Mouse (Mus musculus) neural tube, embryonic 11.5 days (tissue): ENCODE measurements at regions not wholly inside any gene's neighbourhood (a gene's known extent, or its start where the extent isn't known, plus 50 kb on each side); places are given as distances from the start of the nearest gene placed in this dataset.
A peak's percentile ranks its signal among the peaks of the same experiment; 100 is the strongest.

Source experiments
- ATAC-seq: fragments of 200-750 bp; cut with Nextera tagmentation; 2 replicates; pipeline ENCODE4 v1.8.0; 2017; ENCODE audit warnings: moderate number of reproducible peaks, mild to moderate bottlenecking, moderate TSS enrichment, moderate library complexity; ENCODE audit not compliant: insufficient read depth, low FRiP score, low TSS enrichment
- DNase-seq: peaks from one replicate; pipeline ENCODE4 v3.0.0-alpha.2; 2015; ENCODE audit warnings: low spot score
- H3K27ac ChIP-seq: fragments of 300-500 bp; sonication (generic); 2 replicates; pipeline ENCODE4 v1.5.1; 2014; ENCODE audit warnings: low read depth, mild to moderate bottlenecking, low read length
- H3K27me3 ChIP-seq: fragments of 300-500 bp; sonication (generic); 2 replicates; pipeline ENCODE4 v1.6.1; 2014; ENCODE audit warnings: mild to moderate bottlenecking, low read length, mixed read lengths; ENCODE audit not compliant: control insufficient read depth, insufficient read depth
- H3K36me3 ChIP-seq: fragments of 300-500 bp; sonication (generic); 2 replicates; pipeline ENCODE4 v1.6.1; 2014; ENCODE audit warnings: mild to moderate bottlenecking, low read length, moderate library complexity, mixed read lengths; ENCODE audit not compliant: control insufficient read depth, insufficient read depth
- H3K4me1 ChIP-seq: fragments of 300-500 bp; sonication (generic); 2 replicates; pipeline ENCODE4 v1.6.1; 2014; ENCODE audit warnings: low read length, mixed read lengths; ENCODE audit not compliant: control insufficient read depth, insufficient read depth
- H3K4me2 ChIP-seq: fragments of 300-500 bp; sonication (generic); 2 replicates; pipeline ENCODE4 v1.6.1; 2014; ENCODE audit warnings: low read depth, mild to moderate bottlenecking, moderate library complexity
- H3K4me3 ChIP-seq: fragments of 300-500 bp; sonication (generic); 2 replicates; pipeline ENCODE4 v1.5.1; 2014; ENCODE audit warnings: low read depth, low read length
- H3K9ac ChIP-seq: fragments of 300-500 bp; sonication (generic); 2 replicates; pipeline ENCODE4 v1.6.1; 2014; ENCODE audit warnings: mild to moderate bottlenecking, low read length
- H3K9me3 ChIP-seq: fragments of 300-500 bp; sonication (generic); 2 replicates; pipeline ENCODE4 v1.6.1; 2016; ENCODE audit warnings: low read length; ENCODE audit not compliant: control insufficient read depth
- WGBS: fragments of 180-500 bp; shearing (Covaris S2); extraction: QIAGEN DNeasy Blood & Tissue Kit; methylation state at CpG from one replicate; pipeline ENCODE4 v1.1.7; 2014; 5-methylcytosine and 5-hydroxymethylcytosine counted together

GRCm38 (mm10) chr16:3231566-3231965, 359.3 kb upstream of the Olfr161 start:
- H3K4me1 ChIP-seq = no peaks in the 10 kb centered on the region
- ATAC-seq = peak; percentile 53
- H3K9me3 ChIP-seq = peaks cover 50% of the 10 kb centered on the region
- H3K4me3 ChIP-seq = no peak overlapping the region
- no peak overlapping the region for H3K9ac ChIP-seq
- H3K27ac ChIP-seq = no peak overlapping the region
- peaks cover 6% of the 10 kb centered on the region; the same call in 1 of the 2 replicates for H3K36me3 ChIP-seq
- no peak for DNase-seq
- no peak overlapping the region for H3K4me2 ChIP-seq
- WGBS = 71% methylated on average over 3 of the region's 3 CpGs
- H3K27me3 ChIP-seq = no peaks in the 10 kb centered on the region

DNA sequence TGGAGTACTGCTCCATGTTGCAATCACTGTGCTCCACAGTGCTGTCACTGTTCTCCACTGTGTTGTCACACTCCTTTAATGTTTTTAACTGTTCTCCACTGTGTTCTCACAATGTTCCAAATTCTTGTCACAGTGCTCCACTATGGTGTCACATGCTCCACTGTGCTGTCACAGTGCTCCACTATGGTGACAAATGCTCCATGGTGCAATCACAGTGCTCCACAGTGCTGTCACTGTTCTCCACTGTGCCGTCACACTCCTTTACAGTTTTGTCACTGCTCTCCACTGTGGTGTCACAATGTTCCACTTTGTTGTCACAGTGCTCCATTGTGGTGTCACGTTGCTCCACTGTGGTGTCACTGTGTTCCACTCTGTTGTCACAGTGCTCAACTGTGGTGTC, 358.2 kb upstream of the Olfr161 start:
- peaks cover 6% of the 10 kb centered on the region; the same call in 1 of the 2 replicates for H3K36me3 ChIP-seq
- ATAC-seq (peak; percentile 25), DNase-seq (no peak)
- H3K4me2 ChIP-seq = no peak overlapping the region
- H3K27me3 ChIP-seq = no peaks in the 10 kb centered on the region
- H3K9me3 ChIP-seq = peaks cover 54% of the 10 kb centered on the region
- no peaks in the 10 kb centered on the region for H3K4me1 ChIP-seq
- H3K4me3 ChIP-seq = no peak overlapping the region
- 59% methylated on average over 2 of the region's 2 CpGs for WGBS
- H3K27ac ChIP-seq = no peak overlapping the region
- no peak overlapping the region for H3K9ac ChIP-seq

DNA sequence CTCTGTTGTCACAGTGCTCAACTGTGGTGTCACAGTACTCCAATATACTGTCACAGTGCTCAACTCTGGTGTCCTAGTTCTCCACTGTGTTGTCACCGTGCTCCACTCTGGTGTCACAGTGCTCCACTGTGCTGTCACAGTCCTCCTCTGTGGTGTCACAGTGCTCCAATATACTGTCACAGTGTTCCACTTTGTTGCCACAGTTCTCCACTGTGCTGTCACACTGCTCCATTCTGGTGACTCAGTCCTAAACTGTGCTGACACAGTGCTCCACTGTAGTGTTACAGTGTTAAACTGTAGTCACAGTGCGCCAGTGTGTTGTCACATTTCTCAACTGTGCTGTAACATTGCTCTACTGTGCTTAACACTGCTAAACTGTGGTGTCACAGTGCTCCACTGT, 356.8 kb upstream of the Olfr161 start:
- Histone ChIP-seq H3K9ac (no peak overlapping the region), H3K4me3 (no peak overlapping the region), H3K27me3 (no peaks in the 10 kb centered on the region), H3K27ac (no peak overlapping the region), H3K9me3 (peaks cover 64% of the 10 kb centered on the region), H3K36me3 (peaks cover 6% of the 10 kb centered on the region; the same call in 1 of the 2 replicates), H3K4me1 (no peaks in the 10 kb centered on the region), H3K4me2 (no peak overlapping the region)
- 47% methylated on average over 2 of the region's 2 CpGs for WGBS
- DNase-seq (no peak), ATAC-seq (peak; percentile 13; the same call in 1 of the 2 replicates)

DNA sequence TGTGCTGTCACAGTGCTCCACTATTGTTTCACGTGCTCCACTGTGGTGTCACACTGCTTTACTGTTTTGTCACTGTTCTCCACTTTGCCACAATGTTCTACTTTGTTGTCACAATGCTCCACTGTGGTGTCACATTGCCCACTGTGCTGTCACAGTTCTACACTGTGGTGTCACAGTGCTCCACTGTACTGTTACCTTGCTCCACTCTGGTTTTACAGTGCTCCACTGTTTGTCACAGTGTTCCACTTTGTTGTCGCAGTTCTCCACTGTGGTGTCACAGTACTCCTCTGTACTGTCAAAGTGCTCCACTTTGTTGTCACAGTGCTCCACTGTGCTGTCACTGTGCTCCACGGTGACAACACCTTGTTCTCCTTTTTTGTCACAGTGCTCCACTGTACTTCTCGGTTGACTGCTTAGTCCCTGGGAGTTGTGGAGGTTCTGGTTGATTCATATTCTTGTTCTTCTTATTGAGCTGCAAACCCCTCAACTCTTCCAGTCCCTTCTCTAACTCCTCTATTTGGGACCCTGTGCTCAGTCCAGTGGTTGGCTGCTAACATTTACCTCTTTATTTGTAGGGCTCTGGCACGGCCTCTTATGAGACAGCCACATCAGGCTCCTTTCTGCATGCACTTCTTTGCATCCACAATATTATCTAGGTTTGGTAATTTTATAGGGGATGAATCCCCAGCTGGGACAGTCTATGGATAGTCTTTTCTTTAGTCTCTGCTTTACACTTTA, 349.7 kb upstream of the Olfr161 start:
- Histone ChIP-seq H3K4me1 (no peaks in the 10 kb centered on the region), H3K27me3 (no peaks in the 10 kb centered on the region), H3K4me3 (no peak overlapping the region), H3K36me3 (no peaks in the 10 kb centered on the region; the same call in 1 of the 2 replicates), H3K4me2 (no peak overlapping the region), H3K27ac (no peak overlapping the region), H3K9ac (no peak overlapping the region), H3K9me3 (peaks cover 48% of the 10 kb centered on the region)
- ATAC-seq = no peak
- 76% methylated on average over 5 of the region's 5 CpGs for WGBS
- no peak for DNase-seq

- ATAC-seq = no peak
- Histone ChIP-seq H3K4me3 (no peak overlapping the region), H3K27ac (no peak overlapping the region), H3K27me3 (no peaks in the 10 kb centered on the region), H3K4me2 (no peak overlapping the region), H3K4me1 (no peaks in the 10 kb centered on the region), H3K9ac (no peak overlapping the region), H3K9me3 (peaks cover 45% of the 10 kb centered on the region), H3K36me3 (no peaks in the 10 kb centered on the region; the same call in 1 of the 2 replicates)
- WGBS = 69% methylated on average over 1 of the region's 1 CpGs
- DNase-seq = no peak
Observed at GRCm38 (mm10) chr16:3241939-3242338, 348.9 kb upstream of the Olfr161 start.

- no peaks in the 10 kb centered on the region; the same call in 1 of the 2 replicates for H3K36me3 ChIP-seq
- H3K9ac ChIP-seq = no peak overlapping the region
- no peak overlapping the region for H3K27ac ChIP-seq
- H3K9me3 ChIP-seq = peaks cover 17% of the 10 kb centered on the region
- no peaks in the 10 kb centered on the region for H3K4me1 ChIP-seq
- no peaks in the 10 kb centered on the region for H3K27me3 ChIP-seq
- ATAC-seq (no peak), DNase-seq (no peak)
- H3K4me3 ChIP-seq = no peak overlapping the region
- no peak overlapping the region for H3K4me2 ChIP-seq
Observed at GRCm38 (mm10) chr16:3246422-3246821, 344.4 kb upstream of the Olfr161 start.

DNA sequence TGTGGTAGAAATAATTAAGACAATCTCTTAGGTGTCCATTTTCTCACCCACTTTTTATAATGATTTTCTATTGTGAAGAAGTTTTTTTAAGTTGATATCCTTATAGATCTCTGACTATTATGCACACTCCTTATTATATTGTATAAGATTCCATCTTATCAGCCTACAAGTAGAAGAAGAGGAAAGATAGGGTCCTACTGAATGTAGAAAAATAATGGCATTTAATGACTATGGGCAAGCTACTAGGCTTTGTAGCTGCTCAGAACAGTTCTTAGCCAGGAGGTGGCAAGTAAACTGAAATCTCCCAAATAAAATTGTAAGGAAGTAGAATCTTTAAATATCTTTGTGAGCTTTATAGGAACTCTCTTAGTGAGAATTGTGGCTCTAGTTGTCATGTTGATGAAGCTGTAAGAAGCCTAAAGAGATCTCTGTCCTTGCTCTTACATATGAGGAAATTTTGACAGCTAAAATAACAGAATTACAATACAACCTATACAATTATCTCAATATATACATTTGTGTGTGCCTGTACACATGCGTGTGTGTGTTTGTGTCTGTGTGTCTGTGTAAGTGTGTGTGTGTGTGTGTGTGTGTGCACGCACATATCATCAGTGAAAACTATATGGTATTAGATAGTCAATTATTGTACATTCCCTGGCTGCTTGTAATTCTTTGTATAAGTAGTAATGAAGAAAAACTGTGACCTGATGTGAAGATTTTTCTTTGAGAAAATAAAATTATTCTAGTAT, 343.7 kb upstream of the Olfr161 start:
- Histone ChIP-seq H3K27me3 (no peaks in the 10 kb centered on the region), H3K9ac (no peak overlapping the region), H3K4me1 (no peaks in the 10 kb centered on the region), H3K27ac (no peak overlapping the region), H3K4me2 (no peak overlapping the region), H3K36me3 (no peaks in the 10 kb centered on the region), H3K9me3 (peaks cover 12% of the 10 kb centered on the region), H3K4me3 (no peak overlapping the region)
- DNase-seq = no peak
- 44% methylated on average over 2 of the region's 2 CpGs for WGBS
- peak; percentile 8; the same call in 1 of the 2 replicates for ATAC-seq

GRCm38 (mm10) chr16:3247755-3248110, 343.1 kb upstream of the Olfr161 start:
- no peak for DNase-seq
- no peak overlapping the region for H3K4me2 ChIP-seq
- H3K27ac ChIP-seq = no peak overlapping the region
- H3K27me3 ChIP-seq = no peaks in the 10 kb centered on the region
- no peak overlapping the region for H3K4me3 ChIP-seq
- H3K36me3 ChIP-seq = no peaks in the 10 kb centered on the region
- no peak overlapping the region for H3K9ac ChIP-seq
- peak; percentile 6; the same call in 1 of the 2 replicates for ATAC-seq
- 54% methylated on average over 2 of the region's 2 CpGs for WGBS
- H3K9me3 ChIP-seq = peaks cover 10% of the 10 kb centered on the region
- no peaks in the 10 kb centered on the region for H3K4me1 ChIP-seq

GRCm38 (mm10) chr16:3253885-3254284, 337.0 kb upstream of the Olfr161 start:
- no peak overlapping the region for H3K4me2 ChIP-seq
- peaks cover 13% of the 10 kb centered on the region for H3K9me3 ChIP-seq
- no peaks in the 10 kb centered on the region for H3K27me3 ChIP-seq
- no peak for DNase-seq
- H3K4me1 ChIP-seq = no peaks in the 10 kb centered on the region
- H3K4me3 ChIP-seq = no peak overlapping the region
- H3K36me3 ChIP-seq = no peaks in the 10 kb centered on the region
- 0 out of 2 replicates have a peak, but pooled peaks have one; percentile 17 for ATAC-seq
- 41% methylated on average over 1 of the region's 1 CpGs for WGBS
- no peak overlapping the region for H3K9ac ChIP-seq
- no peak overlapping the region for H3K27ac ChIP-seq
